Mouse (Mus musculus): ENCODE results near the gene Tut7. TPM values are rescaled to one million over a fixed set of nuclear protein-coding genes. Genes with fewer than 3 reads are reported as not detected.
"Not testable (repeated sequence)": the region's sequence is repeated elsewhere in the genome, so short reads cannot be mapped to it uniquely, and the experiment has no call there.

Tut7 gene
- polyA plus RNA-seq, 1 experiment = 14.6 TPM

DNA sequence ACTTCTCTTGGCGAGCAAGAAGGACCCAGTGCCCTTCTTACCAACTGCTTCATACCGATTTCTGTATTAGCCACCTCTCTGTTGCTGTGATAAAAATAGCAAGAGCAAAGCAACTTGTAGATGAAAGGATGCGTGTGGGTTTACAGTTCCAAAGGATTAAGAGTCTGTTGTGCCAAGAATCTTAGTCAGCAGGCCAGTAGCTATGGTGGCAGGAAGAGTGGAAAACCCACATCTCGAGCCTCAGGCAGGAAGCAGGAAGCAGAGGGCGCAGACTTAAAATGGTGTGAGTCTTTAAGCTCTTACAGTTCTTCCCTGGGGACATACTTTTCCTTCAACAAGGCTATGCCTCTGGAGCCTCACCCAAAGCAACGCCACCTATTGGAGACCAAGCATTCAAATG lies 77.5 kb downstream of the Tut7 start:
- Histone ChIP-seq H3K27me3 (replicated peaks; ENCODE audit: control insufficient read depth, insufficient read depth, low read length) (no peaks in the 10 kb centered on the region), H3K27ac (ENCODE audit: insufficient read depth, low read depth, low read length) (no peak overlapping the region), H3K4me1 (ENCODE audit: control insufficient read depth, insufficient read depth, low read length) (no peaks in the 10 kb centered on the region), H3K4me3 (ENCODE audit: insufficient read depth, low read depth, low read length) (no peak overlapping the region), H3K36me3 (ENCODE audit: control insufficient read depth, insufficient read depth, low read length) (no peaks in the 10 kb centered on the region)
- no peak for DNase-seq
- TF ChIP-seq CTCF (conservative IDR thresholded peaks at IDR 0.05; ENCODE audit: insufficient read depth, insufficient read length, low read depth, low read length) (no peak), POLR2A (IDR thresholded peaks at IDR 0.05; ENCODE audit: low read depth, low read length) (no peak)
- 74% methylated on average over 6 of the region's 6 CpGs for WGBS

DNA sequence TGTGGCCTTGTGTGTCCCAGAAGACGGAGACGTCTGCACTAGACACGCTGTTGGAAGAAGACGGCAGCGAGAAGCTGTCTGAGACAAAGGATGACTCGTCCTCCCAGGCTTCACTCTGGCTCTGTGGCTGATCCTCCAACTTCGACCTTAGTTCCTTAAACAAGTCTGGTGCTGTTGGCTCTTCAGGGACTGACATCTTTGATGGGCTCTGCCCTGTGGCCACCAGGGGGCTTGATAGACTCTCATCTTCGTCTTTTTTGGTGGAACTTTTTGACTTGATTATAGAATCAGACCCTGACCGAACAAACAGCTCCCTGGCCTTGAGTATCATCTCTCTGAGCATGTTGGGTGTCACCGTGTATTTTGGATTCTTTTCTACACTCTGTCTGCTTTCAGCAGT lies 81.2 kb downstream of the Tut7 start:
- no peak for DNase-seq
- Histone ChIP-seq H3K27me3 (replicated peaks; ENCODE audit: control insufficient read depth, insufficient read depth, low read length) (no peaks in the 10 kb centered on the region), H3K36me3 (ENCODE audit: control insufficient read depth, insufficient read depth, low read length) (no peaks in the 10 kb centered on the region), H3K4me3 (ENCODE audit: insufficient read depth, low read depth, low read length) (no peak overlapping the region), H3K4me1 (ENCODE audit: control insufficient read depth, insufficient read depth, low read length) (no peaks in the 10 kb centered on the region), H3K27ac (ENCODE audit: insufficient read depth, low read depth, low read length) (no peak overlapping the region)
- WGBS = 71% methylated on average over 10 of the region's 10 CpGs
- TF ChIP-seq POLR2A (IDR thresholded peaks at IDR 0.05; ENCODE audit: low read depth, low read length) (no peak), CTCF (conservative IDR thresholded peaks at IDR 0.05; ENCODE audit: insufficient read depth, insufficient read length, low read depth, low read length) (no peak; the same call in 1 of the 2 replicates)

DNA sequence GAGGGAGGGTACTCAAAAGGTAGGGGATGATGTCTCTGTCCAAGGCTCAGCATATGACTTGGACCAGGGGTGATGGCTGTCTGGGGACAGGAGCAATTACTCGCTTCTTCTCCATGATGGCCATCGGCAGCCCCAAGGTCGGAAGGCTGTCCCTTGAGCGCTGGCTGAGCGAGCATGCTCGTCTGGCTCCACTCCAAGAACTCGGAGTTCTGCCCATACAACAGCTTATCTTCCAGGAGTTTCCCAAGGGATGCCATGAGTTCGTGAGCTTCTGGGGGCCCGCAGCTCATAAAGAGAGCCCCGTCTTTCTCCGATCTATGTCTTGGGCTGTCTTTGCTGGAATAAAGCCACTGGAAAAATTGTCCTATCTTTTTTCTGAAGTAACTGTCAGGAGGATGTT lies 81.9 kb downstream of the Tut7 start:
- no peaks in the 10 kb centered on the region for H3K27me3 ChIP-seq (replicated peaks; ENCODE audit: control insufficient read depth, insufficient read depth, low read length)
- peak; percentile 20 for DNase-seq
- no peaks in the 10 kb centered on the region for H3K4me1 ChIP-seq (ENCODE audit: control insufficient read depth, insufficient read depth, low read length)
- 74% methylated on average over 11 of the region's 11 CpGs for WGBS
- H3K4me3 ChIP-seq (ENCODE audit: insufficient read depth, low read depth, low read length) = no peak overlapping the region
- H3K27ac ChIP-seq (ENCODE audit: insufficient read depth, low read depth, low read length) = no peak overlapping the region
- TF ChIP-seq POLR2A (IDR thresholded peaks at IDR 0.05; ENCODE audit: low read depth, low read length) (no peak), CTCF (conservative IDR thresholded peaks at IDR 0.05; ENCODE audit: insufficient read depth, insufficient read length, low read depth, low read length) (no peak)
- H3K36me3 ChIP-seq (ENCODE audit: control insufficient read depth, insufficient read depth, low read length) = no peaks in the 10 kb centered on the region

DNA sequence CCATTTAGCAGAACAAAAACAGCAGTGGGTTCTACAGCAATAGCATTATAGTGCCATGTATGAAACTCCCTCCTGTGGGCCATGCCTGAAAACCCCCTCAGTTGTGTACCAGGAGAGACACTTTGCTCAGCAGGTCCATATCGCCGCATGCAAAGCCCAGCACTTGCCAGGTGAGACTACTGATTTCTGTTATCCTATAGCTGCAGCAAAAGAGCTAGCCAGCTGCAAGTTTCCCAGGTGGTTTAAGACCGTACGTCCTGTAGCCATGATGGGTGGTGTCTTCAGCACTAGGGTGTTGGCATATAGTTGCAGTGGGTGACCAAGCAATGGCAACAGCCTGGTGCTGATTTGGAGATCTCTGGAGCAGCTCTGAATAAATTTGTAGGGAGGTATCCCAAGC lies 83.5 kb downstream of the Tut7 start:
- WGBS = 92% methylated on average over 4 of the region's 4 CpGs
- DNase-seq = no peak
- TF ChIP-seq CTCF (conservative IDR thresholded peaks at IDR 0.05; ENCODE audit: insufficient read depth, insufficient read length, low read depth, low read length) (no peak), POLR2A (IDR thresholded peaks at IDR 0.05; ENCODE audit: low read depth, low read length) (no peak)

DNA sequence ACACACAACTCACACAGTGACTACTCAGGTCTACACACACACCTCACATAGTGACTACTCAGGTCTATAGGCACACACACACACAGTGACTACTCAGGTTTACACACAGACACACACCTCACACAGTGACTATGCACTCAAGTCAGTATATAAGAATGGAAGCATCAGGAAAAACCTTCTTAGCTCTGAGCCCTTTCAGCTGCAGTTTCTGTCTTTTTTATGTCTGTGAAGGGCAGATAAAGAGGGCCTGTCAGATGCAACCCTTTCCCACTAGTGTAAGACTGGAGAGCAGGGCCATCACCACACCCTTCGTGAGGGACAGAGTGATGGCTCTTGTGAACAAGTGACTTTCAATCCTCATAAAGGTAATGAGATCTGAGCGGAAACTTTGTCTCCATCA lies 84.5 kb downstream of the Tut7 start:
- TF ChIP-seq POLR2A (IDR thresholded peaks at IDR 0.05; ENCODE audit: low read depth, low read length) = no peak
- TF ChIP-seq CTCF (conservative IDR thresholded peaks at IDR 0.05; ENCODE audit: insufficient read depth, insufficient read length, low read depth, low read length) = no peak
- no peak for DNase-seq
- no peaks in the 10 kb centered on the region for H3K4me1 ChIP-seq (ENCODE audit: control insufficient read depth, insufficient read depth, low read length)
- no peaks in the 10 kb centered on the region for H3K27me3 ChIP-seq (replicated peaks; ENCODE audit: control insufficient read depth, insufficient read depth, low read length)
- no peak overlapping the region for H3K27ac ChIP-seq (ENCODE audit: insufficient read depth, low read depth, low read length)
- no peaks in the 10 kb centered on the region for H3K36me3 ChIP-seq (ENCODE audit: control insufficient read depth, insufficient read depth, low read length)
- H3K4me3 ChIP-seq (ENCODE audit: insufficient read depth, low read depth, low read length) = no peak overlapping the region
- WGBS = 89% methylated on average over 2 of the region's 2 CpGs

More for the DNA sequence above, 83.5 kb downstream of the Tut7 start:
- Histone ChIP-seq H3K27me3 (replicated peaks; ENCODE audit: control insufficient read depth, insufficient read depth, low read length) (no peaks in the 10 kb centered on the region), H3K4me3 (ENCODE audit: insufficient read depth, low read depth, low read length) (no peak overlapping the region), H3K27ac (ENCODE audit: insufficient read depth, low read depth, low read length) (no peak overlapping the region), H3K4me1 (ENCODE audit: control insufficient read depth, insufficient read depth, low read length) (no peaks in the 10 kb centered on the region), H3K36me3 (ENCODE audit: control insufficient read depth, insufficient read depth, low read length) (no peaks in the 10 kb centered on the region)

DNA sequence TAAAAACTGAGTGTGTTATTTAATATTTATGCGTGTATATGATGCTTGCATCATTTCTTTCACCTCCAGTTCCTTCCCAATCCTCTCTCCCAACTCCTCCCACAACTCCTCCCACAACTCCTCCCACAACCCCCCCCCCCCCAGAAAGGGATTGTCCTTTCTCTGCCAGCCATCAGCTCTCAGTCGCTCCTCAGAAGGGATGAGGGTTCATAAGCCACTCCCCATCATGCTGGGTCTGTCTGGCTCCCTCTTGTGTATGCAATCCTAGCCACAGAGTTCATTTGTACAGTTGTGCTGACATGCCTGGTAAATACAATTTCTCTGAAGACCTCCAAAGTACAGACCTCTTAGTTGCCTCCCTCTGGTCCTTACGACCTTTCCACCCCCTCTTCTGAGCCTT lies 87.8 kb downstream of the Tut7 start:
- Histone ChIP-seq H3K36me3 (ENCODE audit: control insufficient read depth, insufficient read depth, low read length) (no peaks in the 10 kb centered on the region), H3K27ac (ENCODE audit: insufficient read depth, low read depth, low read length) (no peak overlapping the region), H3K27me3 (replicated peaks; ENCODE audit: control insufficient read depth, insufficient read depth, low read length) (no peaks in the 10 kb centered on the region), H3K4me1 (ENCODE audit: control insufficient read depth, insufficient read depth, low read length) (no peaks in the 10 kb centered on the region), H3K4me3 (ENCODE audit: insufficient read depth, low read depth, low read length) (no peak overlapping the region)
- no peak for TF ChIP-seq POLR2A (IDR thresholded peaks at IDR 0.05; ENCODE audit: low read depth, low read length)
- no peak for TF ChIP-seq CTCF (conservative IDR thresholded peaks at IDR 0.05; ENCODE audit: insufficient read depth, insufficient read length, low read depth, low read length)
- WGBS = 29% methylated on average over 3 of the region's 3 CpGs
- DNase-seq = no peak

DNA sequence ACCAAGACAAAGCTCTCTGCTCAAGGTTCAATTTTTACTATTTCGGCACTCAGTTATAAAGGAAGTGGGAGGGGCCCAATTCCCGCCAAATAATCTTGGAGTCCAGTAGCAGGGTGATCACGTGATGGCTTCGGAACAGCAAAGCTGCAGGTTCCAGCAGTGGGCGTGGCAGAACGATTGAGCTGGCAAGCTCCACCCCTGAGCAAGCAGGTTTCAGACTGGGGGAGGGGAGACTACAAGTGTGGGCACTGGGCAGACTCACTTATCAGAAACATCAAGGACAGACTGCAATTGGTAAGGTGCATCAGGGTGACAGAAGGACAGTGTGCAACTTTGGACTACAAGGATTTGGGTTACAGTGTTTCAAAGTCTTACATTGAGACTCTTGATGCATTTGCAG lies 88.6 kb downstream of the Tut7 start:
- H3K27me3 ChIP-seq (replicated peaks; ENCODE audit: control insufficient read depth, insufficient read depth, low read length); H3K4me1 ChIP-seq (ENCODE audit: control insufficient read depth, insufficient read depth, low read length); H3K4me3 ChIP-seq (ENCODE audit: insufficient read depth, low read depth, low read length); H3K27ac ChIP-seq (ENCODE audit: insufficient read depth, low read depth, low read length); H3K36me3 ChIP-seq (ENCODE audit: control insufficient read depth, insufficient read depth, low read length): not testable (repeated sequence)
- DNase-seq = peak; percentile 19
- 30% methylated on average over 6 of the region's 6 CpGs for WGBS

DNA sequence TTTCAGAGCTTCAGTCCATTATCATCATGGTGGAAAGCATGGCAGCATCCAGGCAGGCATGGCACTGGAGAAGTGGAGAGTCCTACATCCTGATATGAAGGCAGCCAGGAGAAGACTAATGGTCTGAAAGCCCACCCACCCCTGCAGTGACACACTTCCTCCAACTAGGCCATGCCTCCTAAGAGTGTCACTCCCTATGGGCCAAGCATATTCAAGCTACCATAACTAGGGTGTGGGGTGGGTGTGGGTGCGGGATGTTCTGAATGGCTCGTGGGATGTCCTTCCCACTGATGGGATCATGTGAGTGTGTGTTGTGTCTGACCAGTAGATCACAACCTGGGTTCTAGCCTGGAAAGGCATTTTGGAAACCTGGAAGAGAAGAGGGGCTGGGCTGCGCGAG lies 89.0 kb downstream of the Tut7 start:
- WGBS = 79% methylated on average over 4 of the region's 4 CpGs
- H3K36me3 ChIP-seq (ENCODE audit: control insufficient read depth, insufficient read depth, low read length) = no peaks in the 10 kb centered on the region
- TF ChIP-seq CTCF (conservative IDR thresholded peaks at IDR 0.05; ENCODE audit: insufficient read depth, insufficient read length, low read depth, low read length) = no peak
- no peak for TF ChIP-seq POLR2A (IDR thresholded peaks at IDR 0.05; ENCODE audit: low read depth, low read length)
- DNase-seq = no peak
- H3K27me3 ChIP-seq (replicated peaks; ENCODE audit: control insufficient read depth, insufficient read depth, low read length) = no peaks in the 10 kb centered on the region
- H3K4me1 ChIP-seq (ENCODE audit: control insufficient read depth, insufficient read depth, low read length) = no peaks in the 10 kb centered on the region
- H3K27ac ChIP-seq (ENCODE audit: insufficient read depth, low read depth, low read length) = no peak overlapping the region
- no peak overlapping the region for H3K4me3 ChIP-seq (ENCODE audit: insufficient read depth, low read depth, low read length)
